Mouse (Mus musculus): Measurements from ENCODE around the gene Phpt1.

Phpt1 gene

GRCm38 (mm10) chr2:25574579-25575431, at the start of gene Phpt1, which contains the start of gene Mamdc4:
Gene Phpt1 (minus strand): TSS chr2:25575224.
Gene Mamdc4 (minus strand): TSS chr2:25574845.
- peak; percentile 96 to 97 for DNase-seq

- DNase-seq, result peak; percentile 60 to 64
Observed at GRCm38 (mm10) chr2:25621229-25622200, 46.5 kb upstream of the Phpt1 start, which contains the start of gene Tmem141. Gene Tmem141 (minus strand): TSS chr2:25622005.

DNA sequence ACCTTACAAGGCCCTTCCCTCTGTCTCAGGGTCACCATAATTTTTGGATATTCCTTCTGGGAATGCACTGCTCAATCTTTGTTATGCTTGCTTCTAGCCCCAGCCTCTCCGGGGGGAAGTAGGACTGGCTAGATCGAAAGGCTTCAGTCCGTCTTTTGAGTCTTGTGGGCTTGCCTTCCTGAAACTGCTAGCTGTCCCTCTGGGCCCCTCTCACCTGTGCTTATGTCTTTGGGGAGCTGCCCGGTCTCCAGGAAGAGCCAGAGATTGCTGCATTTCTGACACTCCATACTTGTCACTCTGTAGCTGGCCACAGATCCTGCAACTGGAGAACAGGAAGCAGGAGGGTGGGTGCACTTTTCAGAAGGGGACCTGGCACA, 45.8 kb upstream of the Phpt1 start:
- no peak for DNase-seq

DNA sequence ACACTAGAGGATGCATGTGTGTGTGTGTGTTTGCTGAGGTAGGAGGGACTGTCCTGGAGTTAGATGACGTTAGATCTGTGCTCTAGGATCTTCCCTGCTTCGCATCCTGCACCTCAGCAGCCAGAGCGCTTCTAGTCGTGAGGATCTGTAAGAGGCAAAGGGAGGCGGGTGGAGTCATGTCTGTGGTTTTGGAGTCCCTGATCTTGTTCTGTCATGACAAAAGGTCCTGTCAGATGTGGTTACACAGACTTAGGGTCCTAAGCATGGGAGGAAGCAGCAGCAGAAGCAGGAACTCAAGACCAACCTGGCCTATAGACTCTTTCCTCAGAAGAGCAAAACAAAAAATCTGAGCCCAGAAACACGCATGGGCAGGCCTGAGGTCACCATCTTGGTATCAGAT, 45.4 kb upstream of the Phpt1 start:
- DNase-seq, result peak in 1 of 2 experiments; percentile 22

GRCm38 (mm10) chr2:25617578-25617977, 42.6 kb upstream of the Phpt1 start, which contains the start of gene Ccdc183:
Gene Ccdc183 (minus strand): TSS chr2:25617678.
- no peak for DNase-seq

GRCm38 (mm10) chr2:25616398-25616797, 41.4 kb upstream of the Phpt1 start:
- DNase-seq, result no peak

GRCm38 (mm10) chr2:25608671-25609070, 33.6 kb upstream of the Phpt1 start:
- DNase-seq, result no peak

- peak; percentile 85 to 88 for DNase-seq
Observed at GRCm38 (mm10) chr2:25607761-25608622, 33.0 kb upstream of the Phpt1 start, which contains the start of gene Rabl6. Gene Rabl6 (minus strand): TSS chr2:25608521.

DNA sequence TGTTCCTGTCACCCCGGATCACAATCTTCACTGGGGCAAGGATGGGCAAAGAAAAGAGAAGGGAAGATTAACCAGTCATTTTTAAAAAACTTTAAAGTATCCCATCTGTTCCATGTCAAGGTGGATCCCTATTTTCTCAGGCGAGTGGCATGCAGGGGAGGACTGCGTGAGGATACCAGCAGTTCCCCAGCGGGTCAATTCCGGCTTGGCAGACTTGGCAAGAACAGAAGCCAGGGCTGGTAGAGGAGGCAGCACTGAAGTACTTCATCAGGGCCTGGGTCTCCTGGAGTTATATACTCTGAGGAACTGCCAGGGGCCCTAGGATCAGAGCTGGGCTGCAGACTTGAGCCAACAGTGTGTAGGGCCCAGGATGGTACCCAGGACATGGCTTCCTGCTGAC, 27.5 kb upstream of the Phpt1 start:
- no peak for DNase-seq

DNA sequence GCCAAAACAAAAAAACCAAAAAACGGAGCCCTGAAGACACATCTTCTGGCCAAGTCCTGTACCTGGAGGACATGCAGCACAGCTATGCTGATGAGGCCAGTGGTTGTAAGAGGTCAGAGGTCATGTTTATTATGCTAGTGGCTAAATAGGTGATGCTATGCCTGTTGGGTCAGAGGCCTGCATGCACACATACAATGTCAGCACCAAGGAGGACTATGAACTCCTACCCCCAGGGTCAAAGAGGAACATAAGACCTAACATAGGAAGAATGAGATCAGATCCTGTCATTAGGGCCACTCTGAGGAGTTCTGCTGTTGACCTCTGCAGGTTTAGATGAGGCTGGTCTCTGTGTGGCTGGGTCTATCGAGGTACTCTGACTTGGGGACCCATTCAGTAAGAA, 25.0 kb upstream of the Phpt1 start:
- no peak for DNase-seq

DNA sequence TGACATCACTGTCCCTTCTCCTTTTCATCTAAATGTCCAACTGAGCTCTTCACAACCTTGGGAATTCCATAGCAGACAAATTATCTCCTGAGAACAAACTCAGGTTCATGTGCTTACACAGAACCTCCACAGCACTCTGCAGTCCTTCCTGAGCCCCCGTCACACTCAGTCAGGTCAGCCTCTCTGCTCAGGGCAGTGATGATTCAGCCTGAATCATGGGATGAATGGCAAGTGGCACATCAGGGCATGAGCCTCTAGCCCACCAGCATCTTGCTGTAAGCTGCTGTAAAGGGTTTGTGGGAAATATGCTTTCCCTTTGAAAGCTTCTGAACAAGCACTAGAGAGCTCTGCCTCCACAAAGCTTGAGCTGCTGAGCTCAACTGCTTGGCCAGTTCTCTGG, 23.7 kb upstream of the Phpt1 start:
- no peak for DNase-seq

DNA sequence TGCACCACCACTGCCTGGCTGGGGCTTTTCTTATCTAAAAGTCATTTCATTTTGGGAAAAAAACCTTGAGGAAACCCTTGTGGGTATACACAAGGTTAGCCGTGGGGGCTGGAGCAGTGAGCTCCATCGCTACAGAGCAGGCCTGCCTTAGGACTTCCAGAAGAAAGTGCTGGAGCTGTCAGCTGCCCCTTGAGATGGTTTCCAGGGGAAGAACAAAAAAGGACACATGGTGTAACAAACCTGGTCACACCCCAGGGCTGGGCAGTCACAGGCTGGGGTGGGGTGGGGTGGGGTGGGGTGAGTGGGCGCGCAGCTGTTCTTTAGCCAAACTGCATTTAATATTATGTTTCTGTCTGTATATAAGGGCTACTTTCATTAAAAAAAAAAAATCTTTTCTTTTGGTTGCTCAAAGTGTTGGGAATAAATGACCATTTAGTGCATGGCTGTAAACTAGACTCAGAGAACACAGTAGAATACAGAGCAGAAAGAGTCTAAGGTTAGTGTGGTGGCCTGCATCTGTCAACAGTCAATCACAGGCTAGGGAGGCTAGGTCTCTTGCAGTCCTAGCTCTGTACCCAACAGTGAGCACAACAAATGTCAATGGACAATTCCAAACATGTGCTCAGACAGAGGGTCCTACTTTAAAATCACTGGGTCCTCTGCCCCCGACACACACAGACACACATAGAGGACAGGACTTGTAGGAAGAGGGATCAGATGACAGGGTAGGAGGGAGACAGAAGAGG, 21.9 kb upstream of the Phpt1 start:
- no peak for DNase-seq

- DNase-seq, result peak; percentile 30 to 31
Observed at GRCm38 (mm10) chr2:25591863-25592262, 16.8 kb upstream of the Phpt1 start.

GRCm38 (mm10) chr2:25588227-25588907, 13.3 kb upstream of the Phpt1 start:
- DNase-seq, result no peak

DNA sequence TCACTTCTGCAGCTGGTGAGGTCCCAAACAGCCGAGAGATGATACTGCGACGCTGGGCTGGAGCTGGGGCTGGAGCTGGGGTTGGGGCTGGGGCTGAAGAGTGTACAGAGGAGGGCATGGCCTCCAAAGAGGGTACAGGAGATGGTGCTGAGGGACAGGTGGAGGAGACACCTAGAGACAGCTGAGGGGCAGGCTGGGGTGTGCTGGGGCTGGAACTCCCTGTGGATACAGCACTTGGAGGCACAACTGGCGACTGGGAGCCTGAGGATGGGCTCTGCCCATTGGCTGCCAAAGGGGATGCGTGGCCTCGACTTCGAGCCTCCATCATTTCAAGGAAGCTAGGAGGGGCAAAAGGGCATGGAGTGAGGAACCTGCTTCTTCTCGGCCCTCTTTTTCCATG, 12.3 kb upstream of the Phpt1 start:
- no peak for DNase-seq

GRCm38 (mm10) chr2:25585601-25586000, 10.6 kb upstream of the Phpt1 start:
- DNase-seq, result no peak

DNA sequence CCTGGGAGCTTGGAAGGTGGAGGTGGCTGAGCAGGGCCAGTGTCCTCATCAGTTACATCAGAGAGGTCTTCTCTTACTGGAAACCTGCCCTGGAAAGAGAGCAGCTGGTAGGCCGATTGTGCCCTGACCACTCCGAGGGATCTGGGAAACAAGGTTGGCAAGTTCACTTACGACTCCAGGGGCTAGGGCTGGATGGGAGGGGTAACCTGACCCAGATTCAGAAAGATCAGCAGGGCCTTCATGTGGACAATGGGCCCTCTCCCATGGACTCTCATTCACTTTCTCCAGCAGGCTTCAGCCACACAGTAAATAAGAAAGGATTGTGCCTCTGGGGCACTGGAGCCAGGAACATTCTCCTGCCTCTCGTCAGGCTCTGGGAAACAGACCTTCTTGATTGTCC, 9.8 kb upstream of the Phpt1 start:
- no peak for DNase-seq

DNA sequence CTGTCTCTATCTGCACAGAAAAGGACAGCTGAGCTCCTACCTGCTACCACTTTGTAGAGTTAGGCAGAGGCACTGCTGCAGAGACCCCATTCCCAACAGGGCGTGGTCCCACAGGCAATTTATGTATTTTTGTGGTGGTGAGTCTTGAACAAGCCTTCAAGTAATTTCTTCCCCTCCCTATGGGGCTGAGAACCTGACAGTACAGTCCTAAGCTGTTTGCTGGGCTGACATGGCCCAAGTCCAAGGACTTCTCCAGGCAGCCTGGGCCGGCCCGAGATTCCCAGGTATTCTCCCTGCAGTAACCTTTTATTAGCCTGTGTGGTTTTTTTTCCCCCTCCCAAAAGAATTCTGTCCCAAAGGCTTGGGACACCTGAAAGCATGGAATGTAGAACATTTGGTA, 9.1 kb upstream of the Phpt1 start:
- no peak for DNase-seq

DNA sequence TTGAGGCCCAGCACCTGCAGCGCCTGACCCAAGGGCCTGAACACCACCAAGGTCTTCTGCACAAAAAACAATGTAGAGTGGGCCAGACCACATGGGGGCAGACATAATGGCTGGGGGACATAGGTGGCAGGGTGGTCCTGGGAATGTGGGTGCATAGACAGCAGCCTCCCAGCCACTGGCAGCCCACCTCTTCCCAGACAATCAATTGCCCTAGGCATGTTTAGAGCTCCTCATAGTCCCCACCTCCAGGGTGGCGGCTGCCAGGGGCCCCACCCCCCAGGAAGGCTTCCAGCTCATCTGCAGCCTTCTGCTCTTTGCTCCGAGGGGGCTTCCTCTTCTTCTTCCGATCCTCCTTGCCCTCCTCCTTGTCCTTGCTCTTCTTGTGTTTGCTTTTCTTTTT, 8.5 kb upstream of the Phpt1 start:
- no peak for DNase-seq

DNA sequence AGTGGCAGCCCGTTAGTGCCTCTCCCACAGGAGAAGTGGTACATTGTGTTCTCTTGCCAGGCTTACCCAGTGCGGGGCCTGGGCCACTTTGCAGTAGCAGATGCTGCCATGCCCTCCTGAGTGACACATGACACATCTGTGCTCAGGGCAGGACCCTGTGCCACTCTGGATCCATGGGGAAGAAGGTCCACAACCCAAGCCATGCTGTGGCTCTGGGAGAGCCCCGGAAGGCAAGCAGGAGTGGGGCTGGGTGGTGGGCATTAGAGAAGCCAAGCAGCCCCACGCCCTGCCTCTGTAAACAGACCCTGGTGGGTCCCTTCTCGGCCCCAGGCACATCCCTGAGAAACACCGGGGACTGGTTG, 8.1 kb upstream of the Phpt1 start:
- DNase-seq, result no peak

Measured in thymus, postnatal 36 days (tissue).